Mouse (Mus musculus) hindbrain, embryonic 11.5 days (tissue): ENCODE results near the gene Neurl3. TPM values are rescaled to one million over a fixed set of nuclear protein-coding genes. Genes with fewer than 3 reads are reported as not detected.
A peak's percentile ranks its signal among the peaks of the same experiment; 100 is the strongest.

Source experiments
- ATAC-seq: fragments of 200-750 bp; cut with Nextera tagmentation; 2 replicates; pipeline ENCODE4 v1.8.0; 2017; ENCODE audit warnings: mild to moderate bottlenecking, moderate TSS enrichment, moderate library complexity; ENCODE audit not compliant: low FRiP score
- DNase-seq: peaks from one replicate; pipeline ENCODE4 v3.0.0-alpha.2; 2015; ENCODE audit warnings: low spot score
- H3K27ac ChIP-seq: fragments of 300-500 bp; sonication (generic); 2 replicates; pipeline ENCODE4 v1.5.1; 2014; ENCODE audit warnings: mild to moderate bottlenecking, low read depth, low read length
- H3K27me3 ChIP-seq: fragments of 300-500 bp; sonication (generic); 2 replicates; pipeline ENCODE4 v1.6.1; 2014; ENCODE audit warnings: mild to moderate bottlenecking, low read length, moderate library complexity, mixed read lengths; ENCODE audit not compliant: control insufficient read depth, insufficient read depth
- H3K36me3 ChIP-seq: fragments of 300-500 bp; sonication (generic); 2 replicates; pipeline ENCODE4 v1.6.1; 2014; ENCODE audit warnings: mild to moderate bottlenecking, low read length, moderate library complexity, mixed read lengths; ENCODE audit not compliant: control insufficient read depth, insufficient read depth
- H3K4me1 ChIP-seq: fragments of 300-500 bp; sonication (generic); replicated peaks from 2 replicates; pipeline ENCODE4 v1.6.1; 2014; ENCODE audit warnings: low read length, mixed read lengths; ENCODE audit not compliant: control insufficient read depth, insufficient read depth
- H3K4me2 ChIP-seq: fragments of 300-500 bp; sonication (generic); replicated peaks from 2 replicates; pipeline ENCODE4 v1.6.1; 2014; ENCODE audit warnings: mild to moderate bottlenecking, low read depth, low read length
- H3K4me3 ChIP-seq: fragments of 300-500 bp; sonication (generic); 2 replicates; pipeline ENCODE4 v1.5.1; 2014; ENCODE audit warnings: low read depth, low read length
- H3K9ac ChIP-seq: fragments of 300-500 bp; sonication (generic); 2 replicates; pipeline ENCODE4 v1.6.1; 2014; ENCODE audit warnings: low read depth, low read length
- H3K9me3 ChIP-seq: fragments of 300-500 bp; sonication (generic); 2 replicates; pipeline ENCODE4 v1.6.1; 2016; ENCODE audit warnings: low read length; ENCODE audit not compliant: control insufficient read depth
- WGBS: fragments of 180-500 bp; shearing (Covaris S2); extraction: QIAGEN DNeasy Blood & Tissue Kit; methylation state at CpG from one replicate; pipeline ENCODE4 v1.1.7; 2014; 5-methylcytosine and 5-hydroxymethylcytosine counted together
- polyA plus RNA-seq: library from polyadenylated mRNA; unstranded; fragments of >200 nt; fragmentation: Nextera tagmentation; extraction: Ambion mirVana; gene quantifications from 2 replicates; pipeline ENCODE4 v1.2.1, GENCODE M21; 2014

The Neurl3 gene
- polyA plus RNA-seq, 1 experiment from 2014 or later, result 1.3 TPM

GRCm38 (mm10) chr1:36257276-36257675, 17.2 kb downstream of the Neurl3 start:
- no peak for DNase-seq
- no peak overlapping the region for H3K27ac ChIP-seq
- no peak overlapping the region for H3K4me3 ChIP-seq
- H3K36me3 ChIP-seq, result no peaks in the 10 kb centered on the region
- no peak overlapping the region for H3K4me2 ChIP-seq
- no peaks in the 10 kb centered on the region for H3K9me3 ChIP-seq
- no peaks in the 10 kb centered on the region for H3K4me1 ChIP-seq
- H3K9ac ChIP-seq, result no peak overlapping the region
- 92% methylated on average over 8 of the region's 8 CpGs for WGBS
- no peak for ATAC-seq
- H3K27me3 ChIP-seq, result peaks cover 3% of the 10 kb centered on the region; the same call in 1 of the 2 replicates

DNA sequence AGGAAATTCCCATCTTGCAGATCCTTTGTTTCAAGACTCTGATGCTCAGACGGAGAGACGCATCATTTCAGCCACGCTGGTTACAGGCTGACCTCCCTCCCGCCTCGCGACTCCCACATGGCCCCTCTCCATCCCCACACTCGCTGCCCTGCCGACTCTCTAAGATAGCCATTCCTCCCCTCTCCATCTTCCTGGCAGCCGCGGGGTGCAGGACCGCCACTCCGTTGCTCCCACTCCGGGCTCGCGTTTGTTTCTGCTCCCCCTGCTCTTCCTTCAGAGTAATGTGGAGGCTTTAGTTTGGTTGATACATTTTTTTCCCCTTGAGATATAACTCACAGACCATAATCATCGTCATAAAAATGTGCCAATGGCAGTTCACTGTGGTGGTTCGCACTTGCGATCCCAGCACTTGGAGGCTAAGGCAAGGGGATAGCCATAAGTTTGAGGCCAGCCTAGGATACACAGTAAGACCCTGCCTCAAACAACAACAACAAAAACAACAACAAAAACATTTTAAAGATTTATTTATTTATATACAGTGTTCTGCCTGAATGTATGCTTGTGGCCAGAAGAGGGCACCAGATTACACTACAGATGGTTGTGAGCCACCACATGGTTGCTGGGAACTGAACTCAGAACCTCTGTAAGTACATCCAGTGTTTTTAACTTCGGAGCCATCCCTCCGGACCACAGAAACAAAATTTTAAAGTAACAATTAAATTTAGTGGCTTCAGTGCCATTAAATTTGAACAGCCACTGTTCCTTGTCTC, 18.4 kb downstream of the Neurl3 start:
- WGBS, result 24% methylated on average over 20 of the region's 20 CpGs
- Histone ChIP-seq H3K27ac (no peak overlapping the region), H3K4me2 (no peak overlapping the region; the same call in 1 of the 2 replicates), H3K4me3 (no peak overlapping the region), H3K27me3 (peaks cover 3% of the 10 kb centered on the region; the same call in 1 of the 2 replicates), H3K36me3 (no peaks in the 10 kb centered on the region), H3K9me3 (no peaks in the 10 kb centered on the region), H3K9ac (0 out of 2 replicates have a peak overlapping the region, but pooled peaks have one; percentile 19), H3K4me1 (0 out of 2 replicates have a peak, but pooled peaks cover 2% of the 10 kb centered on the region)
- ATAC-seq, result no peak
- DNase-seq, result no peak

DNA sequence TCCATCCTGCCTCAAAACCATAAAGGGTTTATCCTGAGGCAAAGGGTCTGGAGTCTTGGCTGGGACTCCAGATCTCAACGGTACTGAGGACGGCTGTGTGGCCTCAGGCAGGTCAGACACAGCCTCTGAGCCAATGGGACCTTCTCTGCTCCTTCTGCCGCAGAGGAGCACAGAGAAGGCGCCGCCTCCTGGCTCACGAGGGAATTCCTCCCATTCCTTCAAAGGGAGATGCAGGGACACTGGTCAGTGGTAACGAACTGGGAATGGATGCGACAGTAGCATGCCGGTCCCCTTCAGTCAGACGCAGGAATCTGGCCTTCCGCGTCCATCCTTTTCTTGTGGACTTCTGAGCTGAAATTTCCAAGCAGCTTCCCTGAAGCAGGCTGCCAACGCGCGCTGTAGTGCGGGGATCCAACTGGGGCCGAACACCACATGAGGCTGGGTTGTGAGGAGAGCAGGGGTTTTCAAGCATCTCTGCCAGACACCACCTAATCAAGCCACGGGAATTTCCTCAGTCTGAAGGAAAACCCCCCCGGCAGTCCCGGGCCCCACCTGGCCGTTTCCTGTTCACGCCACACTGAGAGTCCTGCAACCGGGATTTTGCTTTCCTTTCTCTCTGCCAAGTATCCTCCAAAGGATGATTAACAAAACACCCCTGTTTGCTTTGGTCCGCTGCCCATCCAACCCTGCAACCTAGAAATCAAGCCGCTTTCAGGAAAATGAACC, 19.7 kb downstream of the Neurl3 start:
- Histone ChIP-seq H3K4me2 (peak overlapping the region; percentile 35), H3K9me3 (no peaks in the 10 kb centered on the region), H3K36me3 (no peaks in the 10 kb centered on the region), H3K4me3 (peak overlapping the region; percentile 14), H3K9ac (peak overlapping the region; percentile 16; the same call in 1 of the 2 replicates), H3K4me1 (0 out of 2 replicates have a peak, but pooled peaks cover 2% of the 10 kb centered on the region), H3K27ac (no peak overlapping the region), H3K27me3 (peaks cover 3% of the 10 kb centered on the region; the same call in 1 of the 2 replicates)
- WGBS, result 9% methylated on average over 25 of the region's 25 CpGs
- DNase-seq (peak; percentile 77), ATAC-seq (no peak)

DNA sequence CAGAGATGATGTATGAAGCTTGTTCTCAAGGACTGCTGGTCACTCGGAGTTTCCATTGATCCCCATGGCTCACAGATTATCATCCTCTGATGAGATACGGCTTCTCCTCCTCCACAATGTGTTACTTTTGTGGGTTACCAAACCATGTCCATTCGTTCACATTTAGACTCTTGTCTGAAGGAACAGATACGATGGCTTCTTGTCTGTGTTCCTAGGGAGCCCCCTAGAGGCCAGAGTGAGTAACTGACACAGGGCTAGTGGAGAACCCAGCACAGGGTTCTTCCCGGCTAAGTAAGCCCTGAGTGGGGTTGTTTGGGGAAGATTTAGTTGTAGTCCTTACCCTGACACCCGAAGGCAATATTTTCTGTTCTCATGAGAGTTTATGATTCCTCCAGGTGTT, 21.7 kb downstream of the Neurl3 start:
- Histone ChIP-seq H3K4me3 (no peak overlapping the region), H3K4me2 (no peak overlapping the region), H3K27me3 (peaks cover 3% of the 10 kb centered on the region; the same call in 1 of the 2 replicates), H3K9me3 (no peaks in the 10 kb centered on the region), H3K36me3 (no peaks in the 10 kb centered on the region), H3K9ac (no peak overlapping the region), H3K4me1 (0 out of 2 replicates have a peak, but pooled peaks cover 2% of the 10 kb centered on the region), H3K27ac (no peak overlapping the region)
- ATAC-seq, result peak; percentile 61
- WGBS, result 12% methylated on average over 6 of the region's 6 CpGs
- peak; percentile 85 for DNase-seq

GRCm38 (mm10) chr1:36251426-36251825, 23.1 kb downstream of the Neurl3 start:
- peak; percentile 48 for DNase-seq
- whole genome bisulfite sequencing, result 3% methylated on average over 9 of the region's 9 CpGs
- Histone ChIP-seq H3K27me3 (peaks cover 3% of the 10 kb centered on the region; the same call in 1 of the 2 replicates), H3K36me3 (no peaks in the 10 kb centered on the region), H3K4me1 (0 out of 2 replicates have a peak, but pooled peaks cover 2% of the 10 kb centered on the region), H3K4me3 (no peak overlapping the region), H3K4me2 (no peak overlapping the region), H3K27ac (no peak overlapping the region), H3K9ac (no peak overlapping the region), H3K9me3 (no peaks in the 10 kb centered on the region)
- peak; percentile 48 for ATAC-seq

DNA sequence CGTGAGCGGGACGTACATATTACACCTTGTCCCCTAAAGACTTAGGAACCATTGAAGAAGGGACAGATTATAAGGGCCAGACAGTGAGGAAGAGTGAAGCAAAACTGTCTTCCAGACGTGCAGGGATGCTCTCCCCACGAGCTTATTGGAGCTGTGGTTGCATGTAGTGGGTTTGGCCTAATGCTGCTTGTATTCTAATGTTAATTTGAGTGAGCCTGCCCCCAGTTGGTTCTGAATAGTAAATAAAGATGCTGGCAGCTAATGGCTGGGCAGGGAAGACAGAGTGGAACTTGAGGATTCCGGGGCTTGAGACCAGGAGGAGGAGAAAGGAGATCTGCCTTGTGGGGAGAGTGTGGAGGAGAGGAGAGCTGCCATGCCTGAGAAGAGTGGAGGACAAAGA, 27.8 kb downstream of the Neurl3 start:
- no peaks in the 10 kb centered on the region for H3K27me3 ChIP-seq
- no peak for ATAC-seq
- no peaks in the 10 kb centered on the region for H3K9me3 ChIP-seq
- no peak overlapping the region for H3K9ac ChIP-seq
- DNase-seq, result no peak
- 52% methylated on average over 6 of the region's 6 CpGs for WGBS
- no peaks in the 10 kb centered on the region for H3K36me3 ChIP-seq
- no peak overlapping the region for H3K4me2 ChIP-seq
- no peak overlapping the region for H3K4me3 ChIP-seq
- H3K4me1 ChIP-seq, result 0 out of 2 replicates have a peak, but pooled peaks cover 4% of the 10 kb centered on the region
- no peak overlapping the region for H3K27ac ChIP-seq

DNA sequence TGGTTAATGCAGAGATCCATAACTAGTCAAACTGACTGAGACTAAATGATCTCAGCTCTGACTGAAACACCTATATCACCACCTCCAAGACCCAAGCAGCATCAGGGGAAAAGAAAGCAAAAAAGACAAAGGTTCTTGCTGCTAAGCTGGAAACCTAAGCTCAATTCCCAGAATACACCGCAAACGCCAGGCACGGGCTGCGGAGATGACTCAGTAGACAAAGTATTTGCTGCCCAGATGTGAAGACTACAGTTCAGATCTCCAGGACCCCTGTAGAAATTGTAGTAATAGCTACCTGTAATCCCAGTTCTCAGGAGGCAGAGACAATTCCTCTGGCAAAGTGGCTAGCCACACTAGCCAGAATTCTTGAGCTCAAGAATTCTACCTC, 29.7 kb downstream of the Neurl3 start:
- Histone ChIP-seq H3K9me3 (no peaks in the 10 kb centered on the region), H3K4me1 (0 out of 2 replicates have a peak, but pooled peaks cover 2% of the 10 kb centered on the region), H3K4me2 (no peak overlapping the region), H3K36me3 (no peaks in the 10 kb centered on the region), H3K27ac (no peak overlapping the region), H3K4me3 (no peak overlapping the region), H3K27me3 (no peaks in the 10 kb centered on the region), H3K9ac (no peak overlapping the region)
- ATAC-seq (no peak), DNase-seq (no peak)
- 91% methylated on average over 4 of the region's 4 CpGs for WGBS

DNA sequence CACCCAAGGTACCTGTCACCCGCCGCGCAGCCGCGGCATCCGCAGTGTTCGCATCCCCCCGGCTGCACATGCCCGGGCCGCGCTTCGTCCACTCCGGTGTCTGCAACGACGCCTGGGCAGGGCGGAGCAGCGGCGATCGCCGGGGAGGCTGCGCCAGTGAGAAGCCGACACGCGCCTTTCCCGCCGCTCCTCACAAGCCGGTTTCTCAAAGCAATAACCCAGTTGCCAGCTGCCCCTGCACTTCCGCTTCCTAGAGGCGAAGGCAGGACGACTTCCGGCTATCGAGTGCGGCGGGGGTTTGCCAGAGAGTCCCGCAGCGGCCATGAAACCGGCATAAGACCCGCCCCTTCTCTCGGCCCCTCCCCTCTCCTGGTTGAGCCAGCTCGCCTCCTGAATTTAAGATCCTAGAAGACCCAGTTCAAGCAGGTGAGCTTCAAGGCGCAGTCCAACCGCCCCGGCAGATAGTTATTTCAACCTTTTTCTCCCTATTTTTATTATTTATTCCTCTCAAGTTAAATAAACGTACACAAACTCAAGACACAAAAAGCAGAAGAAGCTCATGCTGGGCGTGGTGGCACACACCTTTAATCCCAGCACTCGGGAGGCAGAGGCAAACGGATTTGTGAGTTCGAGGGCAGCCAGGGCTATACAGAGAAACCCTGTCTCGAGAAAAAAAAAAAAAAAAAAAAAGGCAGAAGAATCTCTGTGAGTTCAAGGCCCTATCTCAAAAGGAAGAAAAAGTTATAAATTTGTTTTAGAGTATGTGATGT, 30.2 kb downstream of the Neurl3 start, which contains the start of gene Uggt1:
Gene Uggt1 (minus strand): TSS at position 663 of the 770 bp plus-strand sequence.
- H3K27ac ChIP-seq, result peak within 1 kb of the TSS; percentile 72
- H3K4me2 ChIP-seq, result peak within 1 kb of the TSS; percentile 54
- H3K27me3 ChIP-seq, result no peaks in the 10 kb centered on the region
- H3K4me3 ChIP-seq, result peak within 1 kb of the TSS; percentile 70
- peak; percentile 92 for DNase-seq
- 4% methylated on average over 49 of the region's 49 CpGs for WGBS
- H3K4me1 ChIP-seq, result 0 out of 2 replicates have a peak, but pooled peaks cover 2% of the 10 kb centered on the region
- peak within 1 kb of the TSS; percentile 73 for H3K9ac ChIP-seq
- peak; percentile 97 for ATAC-seq
- no peaks in the 10 kb centered on the region for H3K36me3 ChIP-seq
- H3K9me3 ChIP-seq, result no peaks in the 10 kb centered on the region
